Mouse (Mus musculus) embryonic stem cell, embryonic (primary cell): ENCODE data around the gene Fzd7.

ENCODE experiments used
- CTCF ChIA-PET, 4 experiments: fragments of 300-600 bp in 2 of 4; fragments of 350-600 bp in 2 of 4; sonication (Branson Sonifier 250); formaldehyde crosslinking; loops; one replicate each; lab custom pipeline; 2022; ENCODE audit warnings: inconsistent platforms in 2 of 4; lab: Charles Lee
- POLR2A ChIA-PET, 4 experiments: fragments of 300-600 bp in 2 of 4; fragments of 350-600 bp in 2 of 4; sonication (Branson Sonifier 250); formaldehyde crosslinking; loops; one replicate each; lab custom pipeline; 2022; ENCODE audit warnings: antibody characterized with exemption in 4 of 4, inconsistent platforms in 1 of 4; lab: Charles Lee

Fzd7 gene

GRCm38 (mm10) chr1:59482696-59483520, 684 bp downstream of the Fzd7 start:
- CTCF ChIA-PET = interaction anchor here in 3 of 4 experiments (0.6 to 1.7 kb wide), 3 partner anchors 11 to 236 kb away, joined by 3 read pairs; no protein-coding TSS in a partner anchor
- POLR2A ChIA-PET = interaction anchor here in 3 of 4 experiments (0.7 to 5.7 kb wide), 32 partner anchors 8 to 252 kb away, joined by 3 to 60 read pairs (median 4); partner anchors contain the start of genes Als2 (in 2 of the 3) and Gm973 (in 1 of the 3)

GRCm38 (mm10) chr1:59483521-59484245, 1.5 kb downstream of the Fzd7 start:
- CTCF ChIA-PET = interaction anchor here in 2 of 4 experiments (0.6 to 1.7 kb wide), 5 partner anchors 11 to 130 kb away, joined by 3 read pairs; no protein-coding TSS in a partner anchor
- POLR2A ChIA-PET = interaction anchor here in 3 of 4 experiments (0.9 to 5.7 kb wide), 15 partner anchors 8 to 247 kb away, joined by 3 to 59 read pairs (median 4); partner anchors contain the start of genes Als2 (in 1 of the 3) and Gm973 (in 1 of the 3)

GRCm38 (mm10) chr1:59484314-59484713, 2.1 kb downstream of the Fzd7 start:
- ChIA-PET CTCF (interaction anchor here in 1 of 4 experiments (0.7 to 1.2 kb wide), 3 partner anchors 39 to 130 kb away, joined by 3 read pairs; no protein-coding TSS in a partner anchor), POLR2A (interaction anchor here in 3 of 4 experiments (0.6 to 5.7 kb wide), 11 partner anchors 8 to 247 kb away, joined by 3 to 59 read pairs (median 4); partner anchors contain the start of gene Als2 (in 1 of the 3))

- CTCF ChIA-PET = interaction anchor here in 1 of 4 experiments (1.2 kb wide), 1 partner anchor 129 kb away, joined by 3 read pairs; no protein-coding TSS in a partner anchor
- POLR2A ChIA-PET = interaction anchor here in 3 of 4 experiments (0.6 to 5.7 kb wide), 10 partner anchors 9 to 181 kb away, joined by 3 to 59 read pairs (median 4); no protein-coding TSS in a partner anchor
These were observed 2.9 kb downstream of the Fzd7 start for GRCm38 (mm10) chr1:59484791-59485785.

GRCm38 (mm10) chr1:59485803-59486202, 3.6 kb downstream of the Fzd7 start:
- ChIA-PET CTCF (no interaction called here), POLR2A (interaction anchor here in 3 of 4 experiments (0.7 to 2.4 kb wide), 5 partner anchors 13 to 169 kb away, joined by 3 to 9 read pairs (median 3); partner anchors contain the start of gene Gm973 (in 1 of the 3))

- POLR2A ChIA-PET = interaction anchor here in 3 of 4 experiments (0.6 to 2.4 kb wide), 29 partner anchors 8 to 170 kb away, joined by 3 to 9 read pairs (median 4); partner anchors contain the start of gene Gm973 (in 1 of the 3)
- CTCF ChIA-PET = interaction anchor here in 3 of 4 experiments (0.6 to 1.8 kb wide), 5 partner anchors 28 to 126 kb away, joined by 3 to 6 read pairs (median 4); partner anchors contain the start of gene Gm973 (in 2 of the 3)
These were observed 5.4 kb downstream of the Fzd7 start for GRCm38 (mm10) chr1:59487651-59488051.

GRCm38 (mm10) chr1:59488481-59488880, 6.3 kb downstream of the Fzd7 start:
- ChIA-PET POLR2A (interaction anchor here in 3 of 4 experiments (0.6 to 1.9 kb wide), 12 partner anchors 9 to 251 kb away, joined by 3 to 9 read pairs (median 4); partner anchors contain the start of gene Gm973 (in 1 of the 3)), CTCF (interaction anchor here in 1 of 4 experiments (1.2 to 1.8 kb wide), 2 partner anchors 28 to 125 kb away, joined by 3 to 6 read pairs; partner anchors contain the start of gene Gm973)

- POLR2A ChIA-PET = interaction anchor here in 1 of 4 experiments (1.0 kb wide), 1 partner anchor 251 kb away, joined by 5 read pairs; no protein-coding TSS in a partner anchor
- CTCF ChIA-PET = no interaction called here
These were observed 6.8 kb downstream of the Fzd7 start for GRCm38 (mm10) chr1:59488991-59489390.

- ChIA-PET CTCF (interaction anchor here in 3 of 4 experiments (0.6 to 1.4 kb wide), 9 partner anchors 17 to 192 kb away, joined by 3 to 5 read pairs (median 3); no protein-coding TSS in a partner anchor), POLR2A (interaction anchor here in 3 of 4 experiments (0.5 to 2.6 kb wide), 12 partner anchors 9 to 244 kb away, joined by 3 to 23 read pairs (median 4); partner anchors contain the start of gene Fzd7 (in 2 of the 3))
These were observed 9.3 kb downstream of the Fzd7 start for GRCm38 (mm10) chr1:59491517-59491916.

- CTCF ChIA-PET = interaction anchor here in 2 of 4 experiments (0.8 to 1.4 kb wide), 3 partner anchors 31 to 92 kb away, joined by 3 to 5 read pairs (median 3); no protein-coding TSS in a partner anchor
- POLR2A ChIA-PET = interaction anchor here in 2 of 4 experiments (0.7 to 2.6 kb wide), 9 partner anchors 10 to 245 kb away, joined by 3 to 23 read pairs (median 4); partner anchors contain the start of gene Fzd7 (in 1 of the 2)
These were observed 10.2 kb downstream of the Fzd7 start for GRCm38 (mm10) chr1:59492432-59492831.

- CTCF ChIA-PET = no interaction called here
- POLR2A ChIA-PET = interaction anchor here in 2 of 4 experiments (1.0 kb wide), 2 partner anchors 10 to 14 kb away, joined by 3 to 4 read pairs; partner anchors contain the start of gene Fzd7 (in 1 of the 2)
These were observed 13.7 kb downstream of the Fzd7 start for GRCm38 (mm10) chr1:59495970-59496369.

- POLR2A ChIA-PET = interaction anchor here in 1 of 4 experiments (1.1 to 1.5 kb wide), 3 partner anchors 10 to 26 kb away, joined by 3 to 5 read pairs (median 5); no protein-coding TSS in a partner anchor
- CTCF ChIA-PET = interaction anchor here in 1 of 4 experiments (0.6 kb wide), 1 partner anchor 27 kb away, joined by 3 read pairs; no protein-coding TSS in a partner anchor
These were observed 15.8 kb downstream of the Fzd7 start for GRCm38 (mm10) chr1:59497741-59498613.

GRCm38 (mm10) chr1:59499327-59499726, 17.1 kb downstream of the Fzd7 start:
- POLR2A ChIA-PET = interaction anchor here in 2 of 4 experiments (1.0 to 1.9 kb wide), 3 partner anchors 12 to 18 kb away, joined by 3 to 5 read pairs (median 3); no protein-coding TSS in a partner anchor
- CTCF ChIA-PET = no interaction called here

GRCm38 (mm10) chr1:59502355-59502754, 20.1 kb downstream of the Fzd7 start:
- ChIA-PET CTCF (no interaction called here), POLR2A (interaction anchor here in 2 of 4 experiments (1.6 to 2.3 kb wide), 2 partner anchors 14 to 21 kb away, joined by 4 to 7 read pairs; partner anchors contain the start of gene Gm973 (in 1 of the 2))
